Mouse (Mus musculus): Measurements from ENCODE around the gene Aak1.

DNA sequence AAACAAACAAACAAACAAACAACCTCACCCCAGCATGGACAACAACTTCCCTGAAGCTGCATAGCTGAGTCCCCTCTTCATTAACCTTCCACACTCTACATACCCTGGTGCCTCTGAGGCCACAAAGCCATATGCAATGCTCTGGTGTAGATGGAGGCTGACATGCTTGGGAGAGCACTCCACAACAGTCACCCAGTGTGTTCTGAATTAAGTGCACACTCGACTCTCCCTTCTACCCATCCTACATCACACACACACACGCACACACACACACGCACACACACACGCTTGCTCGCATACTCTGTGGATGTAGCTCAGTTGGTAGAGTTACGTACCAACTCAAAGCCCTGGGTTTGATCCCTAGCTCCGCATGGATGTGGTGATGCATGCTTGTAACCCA is 24.9 kb upstream of the Aak1 start:
- TF ChIP-seq CTCF (IDR thresholded peaks at IDR 0.05; ENCODE audit: low read depth, low read length) (no peak), POLR2A (IDR thresholded peaks at IDR 0.05; ENCODE audit: borderline replicate concordance, low read depth, low read length) (no peak)

Data from bone marrow macrophage, adult 2 months (primary cell).